Mouse (Mus musculus) testis, adult 2 months (tissue): ENCODE results near the gene Crebl2.

Experiments used
- CTCF ChIP-seq: fragments of 200-500 bp; IDR thresholded peaks from 2 replicates; pipeline ENCODE4 v1.5.1; 2012; ENCODE audit warnings: low read depth, mild to moderate bottlenecking, inconsistent platforms, low read length, moderate library complexity; ENCODE audit not compliant: control insufficient read depth, insufficient read depth, insufficient replicate concordance
- POLR2A ChIP-seq: fragments of 200-500 bp; IDR thresholded peaks from 2 replicates; pipeline ENCODE4 v1.6.1; 2012; ENCODE audit warnings: low read depth, mild to moderate bottlenecking, inconsistent platforms, low read length, moderate library complexity; ENCODE audit not compliant: control insufficient read depth

GRCm38 (mm10) chr6:134877892-134878291 is 47.9 kb downstream of the Crebl2 start:
- TF ChIP-seq CTCF (no peak), POLR2A (no peak)
